Mouse (Mus musculus): ENCODE results near the gene Tlx2.

The Tlx2 gene

DNA sequence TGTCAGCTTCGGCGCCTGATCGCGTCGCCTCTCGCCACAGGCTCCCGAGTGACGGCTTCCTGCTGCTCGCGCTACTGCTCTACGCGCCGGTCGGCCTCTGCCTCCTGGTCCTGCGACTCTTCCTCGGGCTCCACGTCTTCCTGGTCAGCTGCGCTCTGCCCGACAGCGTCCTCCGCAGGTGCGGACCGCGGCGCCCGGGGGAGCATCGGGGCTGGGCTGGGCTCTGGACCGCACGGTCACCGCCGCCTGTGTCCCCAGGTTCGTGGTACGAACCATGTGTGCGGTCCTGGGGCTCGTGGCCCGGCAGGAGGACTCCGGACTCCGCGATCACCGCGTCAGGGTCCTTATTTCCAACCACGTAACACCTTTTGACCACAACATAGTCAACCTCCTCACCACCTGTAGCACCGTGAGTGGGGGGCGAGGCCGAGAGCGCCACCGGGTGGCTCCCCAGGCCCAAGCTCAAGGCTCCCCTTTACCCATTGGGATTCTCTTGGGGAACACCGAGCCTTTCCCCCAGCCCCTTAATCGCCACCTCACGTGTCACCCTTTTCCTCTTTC lies 15.1 kb downstream of the Tlx2 start, which contains the start of gene Htra2:
Gene Htra2 (minus strand): TSS at position 403 of the 561 bp plus-strand sequence.
- DNase-seq (ENCODE audit: low read depth, low spot score), result peak; percentile 60

- DNase-seq (ENCODE audit: low read depth, low spot score), result peak; percentile 99
Observed at GRCm38 (mm10) chr6:83054074-83054851, 15.8 kb downstream of the Tlx2 start, which contains the start of gene Aup1. Gene Aup1, plus strand, starts transcription at chr6:83054521.

GRCm38 (mm10) chr6:83053136-83053960 lies 16.7 kb downstream of the Tlx2 start:
- DNase-seq (ENCODE audit: low read depth, low spot score), result peak; percentile 69

- DNase-seq (ENCODE audit: low read depth, low spot score), result no peak
Observed at GRCm38 (mm10) chr6:83049367-83049766, 20.7 kb downstream of the Tlx2 start.

DNA sequence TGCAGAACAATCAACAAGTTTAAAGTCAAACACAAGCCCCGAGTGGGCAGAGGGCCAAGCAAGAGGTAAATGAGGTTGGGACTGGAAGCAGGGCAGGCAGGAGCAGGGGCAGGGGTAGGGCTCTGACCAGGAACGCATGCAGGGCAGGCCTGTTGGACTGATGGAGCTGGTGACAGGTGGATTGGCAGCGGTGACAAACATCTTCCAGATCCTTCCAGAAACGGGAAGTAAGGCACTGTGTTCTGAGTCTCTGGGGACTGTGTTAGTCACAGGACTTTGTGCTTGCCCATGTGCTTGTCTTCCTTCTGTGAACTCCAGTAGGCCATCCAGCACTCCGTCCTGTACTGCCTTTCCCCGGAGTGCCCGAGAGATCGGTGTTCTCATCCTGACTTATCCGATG lies 25.4 kb downstream of the Tlx2 start:
- no peak for DNase-seq (ENCODE audit: low read depth, low spot score)

DNA sequence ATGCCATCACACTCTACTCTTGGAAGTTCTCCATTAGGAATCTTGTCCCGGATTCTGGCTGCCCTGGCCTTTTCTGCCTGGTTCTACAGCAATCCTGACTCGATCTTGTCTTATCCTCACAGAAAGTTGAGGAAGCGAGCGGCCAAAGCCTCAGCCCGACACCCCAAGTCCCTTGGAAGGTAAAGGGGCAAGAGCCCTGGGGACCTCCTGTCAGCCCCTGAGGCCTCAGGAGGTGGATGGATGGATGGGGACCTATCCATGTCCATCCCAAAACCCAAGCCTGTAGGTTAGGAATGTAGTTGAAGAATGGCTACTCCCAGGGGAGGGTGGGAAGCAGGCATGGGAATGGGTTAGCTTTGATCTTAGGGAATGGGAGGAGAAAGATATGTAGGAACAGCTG lies 26.1 kb downstream of the Tlx2 start:
- no peak for DNase-seq (ENCODE audit: low read depth, low spot score)

DNA sequence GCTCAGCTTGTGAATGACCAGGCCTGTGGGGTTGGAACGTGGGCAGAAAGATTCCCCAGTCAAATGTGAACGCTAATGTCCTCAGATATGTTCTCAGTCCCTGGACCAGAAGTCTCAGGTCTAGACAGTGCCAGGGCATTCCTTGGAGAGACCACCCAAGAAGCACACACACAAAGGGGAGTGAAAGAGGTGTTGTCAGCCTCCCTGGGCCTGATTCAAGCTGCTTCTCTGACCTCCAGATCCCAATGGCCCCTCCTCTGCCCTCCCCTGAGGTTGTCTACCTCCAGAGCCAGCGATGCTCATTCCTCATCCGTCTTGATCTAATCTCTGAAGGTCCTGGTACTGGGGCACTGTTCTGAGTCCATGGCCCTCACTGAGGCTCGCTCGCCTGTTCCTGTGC lies 26.5 kb downstream of the Tlx2 start:
- DNase-seq (ENCODE audit: low read depth, low spot score), result no peak

DNA sequence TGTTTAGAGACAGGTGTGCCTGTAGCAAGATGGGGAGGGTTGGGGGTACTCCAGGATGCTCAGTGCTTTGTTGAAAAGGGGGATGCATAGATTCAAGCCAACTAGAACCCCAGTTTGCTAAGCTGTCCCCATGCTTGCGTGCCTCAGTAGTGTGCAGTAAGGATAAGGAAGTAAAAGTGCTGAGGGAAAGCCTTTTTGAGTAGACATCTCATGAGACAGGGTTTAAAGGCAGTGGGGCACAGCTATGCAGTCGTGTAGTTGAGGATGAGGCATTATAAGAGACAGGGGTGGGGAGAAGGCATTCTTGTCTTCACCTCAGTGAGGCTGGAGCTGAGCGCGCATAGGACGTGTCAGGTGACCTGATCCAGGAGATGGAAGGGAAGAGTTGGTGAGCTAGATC lies 29.5 kb downstream of the Tlx2 start:
- DNase-seq (ENCODE audit: low read depth, low spot score), result no peak

GRCm38 (mm10) chr6:83038496-83039012 lies 31.5 kb downstream of the Tlx2 start:
- DNase-seq (ENCODE audit: low read depth, low spot score), result peak; percentile 87

DNA sequence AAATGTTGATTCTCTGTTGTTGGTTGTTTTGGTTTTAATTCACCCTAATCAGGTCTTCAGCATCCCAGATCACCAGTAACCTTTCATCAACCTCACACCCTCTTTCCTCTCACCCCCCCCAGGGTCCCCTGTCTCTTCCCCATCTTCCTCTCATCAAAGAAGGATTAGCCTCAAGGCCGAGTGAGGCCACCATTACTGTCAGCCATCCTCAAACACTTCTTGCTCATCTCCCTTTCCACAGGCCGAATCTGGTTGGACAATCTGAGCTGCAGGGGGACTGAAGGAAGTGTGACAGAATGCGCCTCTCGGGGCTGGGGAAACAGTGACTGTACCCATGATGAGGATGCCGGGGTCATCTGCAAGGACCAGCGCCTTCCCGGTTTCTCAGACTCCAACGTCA lies 32.9 kb downstream of the Tlx2 start:
- DNase-seq (ENCODE audit: low read depth, low spot score), result no peak

DNA sequence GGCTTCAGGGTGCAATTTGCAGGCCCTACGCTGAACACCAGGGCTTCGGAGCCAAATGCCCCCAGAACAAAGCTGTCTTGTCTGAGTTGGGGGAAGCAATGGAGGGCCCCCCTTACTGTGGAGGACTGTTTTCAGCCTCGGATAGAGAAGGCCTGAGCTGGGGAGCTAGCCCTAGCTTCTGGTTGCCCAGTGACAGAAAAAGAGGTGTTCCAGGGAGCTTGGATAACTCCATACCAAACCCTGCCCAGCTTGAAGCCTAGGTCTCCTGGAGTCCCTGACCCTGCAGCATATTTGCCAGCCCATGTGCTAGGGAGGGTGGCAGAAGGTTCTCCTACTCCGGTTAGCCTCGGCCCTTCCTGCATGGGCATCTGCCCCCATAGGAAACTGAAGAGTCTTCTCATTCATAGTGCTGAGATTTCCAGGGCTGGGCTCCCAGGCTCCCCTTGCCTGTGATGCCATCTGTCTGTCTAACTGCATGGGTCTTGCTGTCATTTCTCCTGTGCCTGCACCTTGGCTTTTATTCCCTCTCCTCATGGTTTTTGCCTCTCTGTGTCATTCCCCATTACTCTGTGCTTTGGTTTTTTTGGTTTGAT lies 35.5 kb downstream of the Tlx2 start:
- no peak for DNase-seq (ENCODE audit: low read depth, low spot score)

- DNase-seq (ENCODE audit: low read depth, low spot score), result peak; percentile 84
Observed at GRCm38 (mm10) chr6:83033249-83034185, 36.6 kb downstream of the Tlx2 start, which contains the start of the genes Dok1 and Loxl3. Gene Dok1, minus strand, starts transcription at chr6:83033471. Gene Loxl3, plus strand, starts transcription at chr6:83034173.

- DNase-seq (ENCODE audit: low read depth, low spot score), result peak; percentile 61
Observed at GRCm38 (mm10) chr6:83032769-83033191, 37.3 kb downstream of the Tlx2 start.

DNA sequence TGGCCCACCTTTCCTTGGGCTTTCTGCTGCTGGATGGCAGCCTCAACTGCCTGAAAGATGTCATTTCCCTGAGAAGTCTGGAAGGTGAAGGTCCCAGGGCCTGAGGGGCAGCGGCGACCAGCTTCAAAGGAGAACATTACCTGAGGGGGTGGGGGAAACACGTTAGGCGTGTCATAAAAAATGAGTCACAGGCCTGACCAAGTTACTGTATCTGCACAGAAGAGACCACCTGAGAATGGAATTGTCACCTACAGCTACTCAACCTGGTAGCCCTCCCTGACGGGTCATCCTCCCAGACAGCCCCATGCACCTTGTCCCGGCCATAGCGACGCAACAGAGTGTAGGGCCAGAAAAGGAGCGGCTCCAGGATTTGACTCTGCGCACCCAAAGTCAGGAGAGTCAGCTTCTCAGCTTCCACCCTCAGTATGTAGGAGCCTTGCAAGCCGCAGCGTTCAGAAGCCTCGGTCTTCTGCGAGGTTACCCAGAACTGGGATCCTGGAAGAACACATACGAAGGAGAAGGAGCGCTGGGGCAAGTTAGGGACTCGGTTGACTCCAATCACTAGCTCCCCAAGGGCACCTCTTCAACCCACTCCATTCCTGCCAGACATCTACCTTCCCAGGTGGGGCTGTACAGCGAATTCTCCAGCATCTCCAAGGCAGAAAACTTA lies 38.0 kb downstream of the Tlx2 start:
- no peak for DNase-seq (ENCODE audit: low read depth, low spot score)

- DNase-seq (ENCODE audit: low read depth, low spot score), result no peak
Observed at GRCm38 (mm10) chr6:83031111-83031510, 39.0 kb downstream of the Tlx2 start.

DNA sequence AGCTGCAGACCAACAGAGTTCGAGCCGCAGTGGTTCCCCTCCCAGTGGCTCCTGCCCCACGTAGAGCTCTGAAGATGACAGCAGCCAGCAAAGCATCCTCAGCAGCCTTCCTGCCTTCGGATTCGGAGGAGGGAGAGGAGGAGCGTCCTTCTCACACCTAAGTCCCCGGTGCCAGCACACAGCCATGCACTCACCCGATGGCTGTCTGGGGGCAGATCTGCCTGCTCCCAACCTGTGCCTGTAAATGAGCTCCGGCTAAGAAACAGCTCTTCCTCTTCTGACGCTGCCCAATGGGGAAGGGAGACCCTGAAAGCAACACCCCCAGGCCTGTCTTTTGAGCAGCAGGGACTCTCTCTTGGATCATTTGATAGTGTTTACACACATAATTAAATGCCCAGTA lies 40.3 kb downstream of the Tlx2 start:
- no peak for DNase-seq (ENCODE audit: low read depth, low spot score)

DNA sequence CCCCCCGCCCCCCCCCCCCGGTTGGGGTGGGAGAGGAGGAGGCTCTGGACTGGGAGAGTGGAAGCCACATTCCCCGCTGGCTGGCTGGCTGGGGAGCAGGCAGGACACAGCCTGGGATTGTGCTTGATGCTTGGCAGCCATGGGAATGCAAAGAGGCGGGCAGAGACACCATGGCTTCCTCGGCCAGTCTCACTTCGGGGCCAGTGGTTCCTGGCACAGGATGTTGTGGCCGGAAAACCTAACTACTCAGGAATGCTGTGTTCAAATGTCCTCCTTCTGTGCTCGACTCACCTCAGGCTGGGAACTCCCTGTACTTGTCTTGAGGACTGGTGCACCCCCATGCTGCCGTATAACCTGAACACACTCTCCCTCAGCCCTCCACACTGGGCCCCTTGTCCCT lies 42.4 kb downstream of the Tlx2 start:
- DNase-seq (ENCODE audit: low read depth, low spot score), result no peak

DNA sequence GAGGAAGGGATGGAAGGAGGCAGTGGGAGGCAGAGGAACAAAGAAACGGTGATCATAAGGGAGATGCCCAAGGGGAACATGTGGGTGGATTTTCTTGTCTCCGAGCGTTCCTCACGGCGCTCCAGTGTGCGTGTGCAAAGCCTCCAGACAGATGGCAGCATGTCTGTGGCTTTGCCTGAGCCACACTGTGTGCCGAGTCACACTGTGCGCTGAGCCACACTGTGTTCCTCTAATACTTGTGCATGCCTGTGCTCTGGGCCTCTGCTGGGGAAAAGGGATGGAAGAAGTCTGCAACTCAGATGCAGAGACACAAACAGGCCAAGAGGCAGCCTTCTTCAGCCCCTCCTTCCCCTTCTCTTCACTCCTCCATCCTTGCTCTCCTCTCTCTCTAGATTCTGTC lies 42.8 kb downstream of the Tlx2 start:
- DNase-seq (ENCODE audit: low read depth, low spot score), result no peak

GRCm38 (mm10) chr6:83025221-83025620 lies 44.9 kb downstream of the Tlx2 start:
- DNase-seq (ENCODE audit: low read depth, low spot score), result no peak

- no peak for DNase-seq (ENCODE audit: low read depth, low spot score)
Observed at GRCm38 (mm10) chr6:83024421-83024820, 45.7 kb downstream of the Tlx2 start.

All from CD4-positive helper T cell, adult 2 months (primary cell).